9 mouse cellular contexts compared by ENCODE assay signal in the genomic region with DNA sequence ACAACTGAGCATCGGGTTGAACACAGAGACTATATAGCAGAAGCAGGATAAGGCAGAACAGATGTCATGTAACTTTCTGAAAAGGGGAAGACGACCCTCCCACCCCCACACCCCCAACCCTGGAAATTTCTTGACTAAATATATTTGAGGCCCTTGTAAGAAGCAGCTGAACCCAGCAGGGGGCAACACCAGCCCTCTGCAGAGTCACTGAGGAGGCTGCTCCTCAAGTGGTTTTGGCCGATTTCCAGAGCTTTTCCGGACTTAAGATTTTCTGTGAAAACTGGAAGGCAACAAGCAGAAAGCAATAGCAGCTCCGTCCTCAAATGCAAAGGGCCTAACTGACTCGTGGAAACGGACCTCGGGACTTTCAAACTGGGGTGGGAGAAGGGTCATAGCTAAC. TPM values are rescaled to one million over a fixed set of nuclear protein-coding genes. Genes with fewer than 3 reads are reported as not detected.
DNase-seq lines count a peak whose midpoint lies in the region; ATAC-seq lines count a peak whose summit lies in the region.
"Had no signal": no experiment of that assay in that cellular context is flagged by ENCODE, and none has a peak within 500 bp of the region (broad histone marks: within the 10 kb centered on the region; RNA-seq: fewer than 3 reads in every experiment).

No protein-coding gene starts in this region.

- peak overlapping the region; percentile 32 for H3K4me3 ChIP-seq in heart, embryonic 13.5 days

- ATAC-seq in heart, embryonic 13.5 days (ENCODE audit: extremely low read depth, insufficient number of reproducible peaks, low FRiP score, low TSS enrichment) = no peak
- ATAC-seq in megakaryocyte progenitor cell, adult 5-6 weeks (replicated peaks; ENCODE audit: poor library complexity) = peak; percentile 79

- peaks cover 3% of the 10 kb centered on the region; the same call in 1 of the 2 replicates for H3K4me1 ChIP-seq in heart, embryonic 13.5 days

- H3K4me2 ChIP-seq in heart, embryonic 13.5 days = peak overlapping the region; percentile 65

- no peaks in the 10 kb centered on the region for H3K36me3 ChIP-seq in heart, embryonic 13.5 days

- no peaks in the 10 kb centered on the region for H3K27me3 ChIP-seq in heart, embryonic 13.5 days (replicated peaks)

- WGBS in heart, embryonic 13.5 days = 24% methylated on average over 8 of the region's 8 CpGs

- H3K9me3 ChIP-seq in heart, embryonic 13.5 days = no peaks in the 10 kb centered on the region

- H3K27ac ChIP-seq in heart, embryonic 13.5 days (replicated peaks) = no peak overlapping the region

- peak; percentile 40 for DNase-seq in adrenal gland, adult 2 months
- DNase-seq in adrenal gland, adult 8-10 months = no peak
- DNase-seq in urinary bladder, postnatal 14 days (ENCODE audit: low spot score) = peak; percentile 66
- no peak for DNase-seq in urinary bladder, postnatal 10 days (ENCODE audit: low spot score)
- DNase-seq in kidney, postnatal 36 days = peak; percentile 64 to 81
- peak; percentile 28 for DNase-seq in thymus, postnatal 0 days (ENCODE audit: low spot score)

- peak overlapping the region; percentile 61; the same call in 1 of the 2 replicates for H3K9ac ChIP-seq in heart, embryonic 13.5 days

RNA-seq across cellular contexts. Expression of gene Sult6b1, which starts 11.4 kb away (rescaled TPM):
- total RNA-seq in adrenal gland, adult 2 months (2021) = under 1 TPM in 1 of 2 experiments, not detected in 1; 0.52 TPM
- not detected in 2 replicates for polyA plus RNA-seq in adrenal gland, adult 2 months (2012; rRNA removed)
- total RNA-seq in adrenal gland, adult 8-10 months (2022) = under 1 TPM in 1 of 4 experiments, not detected in 3; 0.40 TPM
- 0.20 and 0.25 TPM in 2 replicates for polyA plus RNA-seq in heart, embryonic 13.5 days (2015; fragmentation: Nextera tagmentation; extraction: Ambion mirVana)
- total RNA-seq in megakaryocyte progenitor cell, adult 5-6 weeks (2015) = not detected in 2 replicates
- total RNA-seq in megakaryocyte progenitor cell, adult 5-6 weeks (2017) = not detected in 2 replicates
- 0.08 and 0.17 TPM in 2 replicates for polyA plus RNA-seq in thymus, postnatal 0 days (2015; fragmentation: Nextera tagmentation; extraction: Ambion mirVana)
- total RNA-seq: layer of hippocampus, postnatal 36 days had no signal

RNA-seq across cellular contexts. Expression of gene Eif2ak2, which starts 13.0 kb away (rescaled TPM):
- 10 to 100 TPM; 24.0 to 24.3 TPM for total RNA-seq in adrenal gland, adult 2 months (2021)
- 1.0 and 1.4 TPM in 2 replicates for polyA plus RNA-seq in adrenal gland, adult 2 months (2012; rRNA removed)
- total RNA-seq in adrenal gland, adult 8-10 months (2022) = 10 to 100 TPM; 30.4 to 39.7 (median 35.0) TPM
- polyA plus RNA-seq in heart, embryonic 13.5 days (2015; fragmentation: Nextera tagmentation; extraction: Ambion mirVana) = 11.0 and 12.7 TPM in 2 replicates
- total RNA-seq in megakaryocyte progenitor cell, adult 5-6 weeks (2015) = 18.8 and 20.7 TPM in 2 replicates
- 33.0 and 45.3 TPM in 2 replicates for total RNA-seq in megakaryocyte progenitor cell, adult 5-6 weeks (2017)
- polyA plus RNA-seq in thymus, postnatal 0 days (2015; fragmentation: Nextera tagmentation; extraction: Ambion mirVana) = 10.4 and 15.4 TPM in 2 replicates

RNA-seq across cellular contexts. Expression of gene Cebpzos, which starts 20.9 kb away (rescaled TPM):
- 10 to 100 TPM; 34.7 to 40.5 TPM for total RNA-seq in adrenal gland, adult 2 months (2021)
- 6.3 and 6.6 TPM in 2 replicates for polyA plus RNA-seq in adrenal gland, adult 2 months (2012; rRNA removed)
- total RNA-seq in adrenal gland, adult 8-10 months (2022) = 10 to 100 TPM; 35.3 to 40.9 (median 38.1) TPM
- 81.0 and 89.6 TPM in 2 replicates for polyA plus RNA-seq in heart, embryonic 13.5 days (2015; fragmentation: Nextera tagmentation; extraction: Ambion mirVana)
- total RNA-seq in megakaryocyte progenitor cell, adult 5-6 weeks (2015) = 28.9 and 32.9 TPM in 2 replicates
- 67.2 and 76.5 TPM in 2 replicates for total RNA-seq in megakaryocyte progenitor cell, adult 5-6 weeks (2017)
- 76.0 and 79.3 TPM in 2 replicates for polyA plus RNA-seq in thymus, postnatal 0 days (2015; fragmentation: Nextera tagmentation; extraction: Ambion mirVana)

RNA-seq across cellular contexts. Expression of gene Cebpz, which starts 41.5 kb away (rescaled TPM):
- total RNA-seq in adrenal gland, adult 2 months (2021) = 10 to 100 TPM; 42.6 to 50.5 TPM
- 0.89 and 3.0 TPM in 2 replicates for polyA plus RNA-seq in adrenal gland, adult 2 months (2012; rRNA removed)
- 10 to 100 TPM; 43.0 to 49.1 (median 44.5) TPM for total RNA-seq in adrenal gland, adult 8-10 months (2022)
- 28.4 and 33.7 TPM in 2 replicates for polyA plus RNA-seq in heart, embryonic 13.5 days (2015; fragmentation: Nextera tagmentation; extraction: Ambion mirVana)
- total RNA-seq in megakaryocyte progenitor cell, adult 5-6 weeks (2015) = 68.7 and 78.1 TPM in 2 replicates
- total RNA-seq in megakaryocyte progenitor cell, adult 5-6 weeks (2017) = 101 and 183 TPM in 2 replicates
- polyA plus RNA-seq in thymus, postnatal 0 days (2015; fragmentation: Nextera tagmentation; extraction: Ambion mirVana) = 86.9 and 103 TPM in 2 replicates

RNA-seq across cellular contexts. Expression of gene Ndufaf7, which starts 41.5 kb away (rescaled TPM):
- total RNA-seq in adrenal gland, adult 2 months (2021) = 10 to 100 TPM; 38.5 to 50.3 TPM
- 3.1 and 4.6 TPM in 2 replicates for polyA plus RNA-seq in adrenal gland, adult 2 months (2012; rRNA removed)
- total RNA-seq in adrenal gland, adult 8-10 months (2022) = 10 to 100 TPM; 39.9 to 51.8 (median 49.1) TPM
- polyA plus RNA-seq in heart, embryonic 13.5 days (2015; fragmentation: Nextera tagmentation; extraction: Ambion mirVana) = 57.9 and 66.6 TPM in 2 replicates
- total RNA-seq in megakaryocyte progenitor cell, adult 5-6 weeks (2015) = 43.5 and 57.6 TPM in 2 replicates
- total RNA-seq in megakaryocyte progenitor cell, adult 5-6 weeks (2017) = 36.2 and 42.6 TPM in 2 replicates
- 45.1 and 55.0 TPM in 2 replicates for polyA plus RNA-seq in thymus, postnatal 0 days (2015; fragmentation: Nextera tagmentation; extraction: Ambion mirVana)

Comparison
In these comparisons a context has a peak if more than half of its experiments do, and no peak if none do; other contexts are left out.
1. DNase-seq: peak in adrenal gland, adult 2 months (single experiment), urinary bladder, postnatal 14 days (single experiment), kidney, postnatal 36 days (2 of 2) and thymus, postnatal 0 days (single experiment); none in adrenal gland, adult 8-10 months (single experiment) and urinary bladder, postnatal 10 days (single experiment).